Mouse (Mus musculus): Measurements from ENCODE around the gene Tmem163.

The Tmem163 gene

DNA sequence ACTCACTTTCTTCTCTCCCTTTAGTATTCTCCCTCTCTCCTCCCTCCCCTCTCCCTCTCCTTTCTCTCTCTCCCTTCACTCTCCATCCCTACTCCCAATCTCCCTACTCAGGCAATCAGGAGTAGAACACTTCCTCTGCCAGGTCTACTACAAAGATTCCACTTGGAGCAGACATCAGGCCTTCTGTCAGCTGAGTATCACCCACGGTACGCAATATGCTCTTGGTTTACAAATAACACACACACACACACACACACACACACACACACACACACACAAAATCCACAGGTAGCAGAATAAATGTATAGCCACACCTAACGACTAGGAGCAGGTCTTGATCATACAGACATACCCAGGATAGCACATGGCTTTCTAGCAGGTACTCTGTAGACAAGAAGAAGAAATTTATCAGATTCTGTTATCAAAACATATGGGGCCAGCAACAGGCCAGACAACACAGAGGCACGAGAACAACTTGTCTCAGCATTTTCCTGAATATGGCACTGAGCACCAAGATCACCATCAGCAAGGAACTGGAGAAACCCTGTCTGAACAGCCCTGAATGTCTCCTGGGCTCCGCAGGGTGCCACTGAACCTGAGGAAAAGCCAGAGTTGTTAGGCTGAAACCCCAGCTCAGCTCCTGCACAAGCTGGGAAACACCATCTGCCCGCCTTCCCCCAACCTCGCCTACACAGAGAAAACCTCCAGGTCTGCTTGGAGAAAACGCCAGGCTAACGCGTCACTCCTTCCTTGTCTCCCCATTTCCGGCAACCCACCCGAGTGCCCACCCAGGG is 36.2 kb downstream of the Tmem163 start:
- no peak for DNase-seq

DNA sequence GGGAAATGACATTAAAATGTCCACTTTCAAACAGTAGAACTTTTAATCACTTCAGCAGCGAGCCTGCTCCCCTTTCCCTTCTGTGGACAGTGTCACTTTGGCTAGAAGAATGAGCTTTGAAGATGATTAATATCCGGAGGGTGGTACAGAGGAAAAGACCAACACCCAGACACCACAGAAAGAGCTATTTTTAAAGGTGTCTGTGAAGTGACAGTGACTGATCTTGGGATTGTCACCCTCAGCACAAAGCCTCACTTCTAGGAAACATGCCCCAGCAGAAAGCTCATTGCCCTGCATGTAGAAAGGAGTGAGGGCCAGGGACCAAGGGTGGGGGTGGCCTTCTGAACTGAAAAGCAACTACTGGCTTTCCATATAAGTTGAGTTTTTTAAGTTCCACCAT is 41.4 kb downstream of the Tmem163 start:
- no peak for DNase-seq

DNA sequence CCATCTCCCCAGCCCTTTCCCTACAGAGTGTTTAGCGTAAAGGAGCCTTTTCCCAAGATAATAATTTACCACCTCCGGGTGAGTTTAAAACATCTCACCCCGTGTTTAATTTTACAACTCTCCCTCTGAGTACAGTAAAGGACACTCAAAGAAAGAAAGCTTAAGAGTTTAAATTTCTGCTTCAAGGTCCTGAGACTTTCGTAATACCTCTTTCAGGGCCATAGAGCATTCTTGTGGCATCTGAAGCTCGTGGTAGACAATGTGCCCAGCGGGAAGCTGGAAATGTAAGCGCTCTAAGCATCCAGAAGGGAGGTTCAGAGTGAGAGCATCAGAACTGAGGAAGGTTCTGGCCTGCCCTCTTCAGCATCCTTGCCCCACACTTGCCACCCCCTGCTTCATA is 52.2 kb downstream of the Tmem163 start:
- DNase-seq = peak; percentile 37 to 44

DNA sequence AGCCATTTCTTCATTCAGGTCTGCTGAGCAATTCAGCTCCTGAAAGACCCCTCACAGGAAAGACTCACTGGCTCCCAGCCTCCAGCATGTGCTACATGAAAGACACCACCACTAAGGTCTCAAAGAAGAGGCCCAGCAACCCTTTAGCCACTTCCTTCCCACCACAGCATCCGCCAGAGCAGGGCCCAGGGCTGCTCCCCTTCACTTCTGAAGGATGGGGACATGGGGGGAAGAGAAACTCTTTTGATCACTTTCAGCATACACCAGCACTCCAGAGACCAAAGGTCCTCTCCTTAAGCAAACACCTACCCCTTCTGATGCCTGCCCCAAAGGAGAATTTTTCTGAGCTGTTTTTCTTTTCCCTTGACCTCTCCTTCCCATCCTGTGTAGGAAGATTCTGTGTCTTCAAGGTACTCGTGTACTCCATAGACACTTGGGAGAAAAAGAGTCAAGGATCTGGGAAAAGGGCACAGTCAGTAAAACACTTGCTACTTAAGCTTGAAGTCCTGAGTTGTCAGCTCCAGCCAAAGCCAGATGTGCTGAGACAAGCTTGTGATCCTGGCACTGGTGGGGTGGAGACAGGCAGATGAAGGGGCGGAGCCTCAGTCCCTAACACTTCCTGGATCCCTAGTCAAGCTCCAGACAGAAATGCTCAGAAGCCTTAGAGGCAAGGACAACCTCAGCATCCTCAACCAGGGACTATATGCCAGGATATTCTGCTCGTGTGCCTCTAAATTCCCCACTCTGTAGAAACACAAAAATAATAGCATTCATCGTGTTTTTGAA is 53.6 kb downstream of the Tmem163 start:
- DNase-seq = peak; percentile 38 to 49

DNA sequence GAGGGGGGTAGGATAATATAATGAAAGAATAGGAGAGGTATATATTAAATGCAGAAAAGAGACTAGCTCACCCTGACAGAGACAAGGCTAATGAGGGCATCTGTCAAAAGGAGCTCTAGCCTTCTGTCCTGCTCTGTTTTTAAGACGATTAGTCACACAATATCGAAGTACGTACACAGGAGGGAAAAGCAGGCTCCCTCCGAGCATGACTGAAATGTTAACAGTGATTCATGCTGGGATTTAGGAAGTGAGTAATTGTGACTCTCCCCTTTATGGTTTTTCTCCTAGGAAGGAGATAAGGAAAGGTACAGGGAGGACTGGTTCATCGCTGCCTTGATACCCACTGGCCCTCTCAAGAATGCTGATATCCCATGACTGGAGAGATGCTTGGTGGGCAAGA is 57.0 kb downstream of the Tmem163 start:
- no peak for DNase-seq

DNA sequence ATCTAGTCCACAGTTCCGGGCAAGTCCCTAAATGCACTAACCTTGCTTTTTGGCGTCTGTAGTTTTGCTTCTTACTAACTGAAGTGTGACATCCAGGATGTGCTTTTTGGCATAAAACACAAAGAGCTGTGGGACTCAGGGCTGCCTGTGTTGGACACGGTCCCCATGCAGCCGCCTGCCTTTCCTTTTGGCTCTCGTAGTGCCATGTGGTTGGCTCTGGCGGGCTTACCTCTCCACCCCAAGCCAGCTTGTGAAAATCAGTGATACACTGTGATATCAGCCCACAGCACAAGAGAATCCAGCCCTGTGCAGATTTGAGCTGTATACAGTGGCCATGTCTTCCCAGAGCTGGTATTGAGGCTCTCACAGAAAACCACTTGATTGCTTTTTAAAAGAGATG is 60.3 kb downstream of the Tmem163 start:
- DNase-seq = no peak

DNA sequence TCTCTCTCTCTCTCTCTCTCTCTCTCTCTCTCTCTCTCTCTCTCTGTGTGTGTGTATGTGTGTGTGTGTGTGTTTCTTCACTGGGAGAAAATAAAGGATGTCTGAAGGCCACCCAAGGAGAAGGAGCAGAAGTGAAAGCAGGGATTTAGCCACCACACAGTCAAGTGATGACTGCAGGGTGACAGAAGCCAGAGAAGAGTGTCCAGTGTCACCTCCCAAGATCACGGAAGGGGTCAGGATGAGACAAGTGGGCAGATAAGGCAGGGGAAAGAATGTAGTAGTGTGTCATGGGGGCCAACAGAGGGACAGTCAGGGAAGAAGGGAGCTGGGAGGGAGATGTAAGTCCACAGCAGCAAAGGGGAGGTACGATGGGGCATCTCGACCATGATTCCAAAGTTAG is 69.0 kb downstream of the Tmem163 start:
- no peak for DNase-seq

DNA sequence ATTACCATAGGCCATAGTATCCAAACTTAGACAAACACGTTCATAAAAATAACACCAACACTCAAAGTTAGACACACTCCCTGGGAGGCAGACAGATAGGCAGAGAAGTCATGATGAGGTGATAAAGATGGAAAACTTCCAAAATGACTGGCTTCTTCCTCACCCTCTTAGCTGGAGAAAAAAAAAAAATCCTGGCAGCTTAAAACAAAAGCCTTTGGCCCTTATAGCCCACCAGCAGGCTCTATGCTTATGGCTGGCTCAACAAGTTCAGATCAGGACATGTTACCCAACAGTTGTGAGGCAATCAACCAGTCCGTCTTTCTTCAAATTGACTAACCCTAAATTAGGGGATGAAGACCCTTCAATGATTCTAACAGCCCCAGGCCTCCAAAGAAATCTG is 69.5 kb downstream of the Tmem163 start:
- no peak for DNase-seq

DNA sequence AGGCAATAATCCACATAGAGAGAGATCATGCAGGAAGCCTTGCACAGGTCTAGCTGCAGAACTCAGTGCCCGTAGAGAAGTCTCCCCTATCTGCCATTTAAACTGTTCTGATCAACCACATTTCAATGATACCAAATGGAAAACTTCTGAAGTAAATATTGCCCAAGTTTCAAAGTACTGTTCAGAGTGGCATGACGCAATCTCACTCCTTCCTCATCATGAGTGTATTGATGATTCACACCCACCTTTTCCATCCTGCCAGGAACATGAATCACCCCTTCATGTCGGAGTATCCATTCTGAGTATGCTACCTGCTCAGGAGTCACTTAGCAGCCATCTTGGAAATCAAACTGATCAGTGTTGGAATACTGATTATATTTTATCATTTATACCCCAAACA is 71.0 kb downstream of the Tmem163 start:
- peak; percentile 15 to 60 for DNase-seq

DNA sequence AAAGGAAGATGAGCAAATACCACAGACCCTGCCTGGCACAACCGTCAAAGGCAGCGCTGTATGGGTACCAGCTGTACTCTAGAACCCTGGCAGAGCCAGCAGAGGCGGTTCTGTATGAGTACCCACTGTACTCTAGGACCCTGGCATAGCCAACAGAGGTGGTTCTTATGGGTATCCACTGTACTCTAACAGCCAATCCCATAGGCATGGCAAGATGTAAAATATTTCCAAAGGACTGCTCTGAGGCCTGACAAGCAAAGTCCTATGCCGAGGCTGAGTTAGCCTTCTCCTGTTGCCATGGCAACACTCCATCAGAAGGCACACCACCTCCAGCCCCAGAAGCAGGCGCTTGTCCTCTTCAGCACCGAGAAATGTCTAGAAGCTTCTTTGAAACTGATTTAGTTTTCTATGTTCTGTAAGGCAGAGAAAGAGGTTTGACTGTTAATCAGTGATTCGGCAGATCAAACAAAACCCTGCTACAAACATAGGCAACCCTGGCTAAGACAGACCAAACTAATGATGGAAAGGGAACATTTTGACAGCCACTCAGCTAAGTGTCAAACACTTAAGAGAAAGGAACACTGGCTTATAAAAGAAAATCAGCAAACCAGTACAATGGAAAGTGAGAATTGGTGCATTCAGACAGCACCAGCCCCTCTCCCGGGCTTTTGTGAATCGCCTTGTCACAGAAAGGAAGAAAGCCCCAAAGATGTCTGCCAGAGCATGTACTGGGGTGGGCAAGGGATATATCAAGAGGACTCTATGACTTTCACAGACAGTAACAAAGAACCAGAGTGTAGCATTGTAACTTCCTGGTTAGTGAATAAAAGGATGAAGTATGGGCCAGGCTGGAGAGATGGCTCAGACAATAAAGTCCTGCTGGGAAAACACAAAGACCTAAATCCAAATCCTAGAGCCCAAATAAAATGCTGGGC is 75.4 kb downstream of the Tmem163 start:
- no peak for DNase-seq

DNA sequence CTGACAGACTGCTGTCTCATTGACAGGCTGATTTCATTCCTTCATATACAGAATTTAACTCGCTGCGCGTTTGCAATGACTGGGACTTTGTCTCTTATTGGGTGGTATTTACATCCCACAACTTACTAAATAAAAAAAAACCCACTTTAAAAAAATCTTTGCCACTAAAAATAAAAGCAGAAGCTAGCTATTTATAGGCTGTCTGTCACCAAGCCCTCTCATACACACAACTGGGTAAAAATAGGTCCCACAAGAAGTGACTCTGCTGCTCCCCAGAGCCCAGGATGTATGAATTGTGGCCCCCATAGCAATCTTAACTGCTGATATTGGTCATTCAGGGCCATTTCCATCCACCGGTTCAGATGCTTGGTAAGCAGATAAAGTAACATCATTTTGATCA is 83.2 kb downstream of the Tmem163 start:
- no peak for DNase-seq

DNA sequence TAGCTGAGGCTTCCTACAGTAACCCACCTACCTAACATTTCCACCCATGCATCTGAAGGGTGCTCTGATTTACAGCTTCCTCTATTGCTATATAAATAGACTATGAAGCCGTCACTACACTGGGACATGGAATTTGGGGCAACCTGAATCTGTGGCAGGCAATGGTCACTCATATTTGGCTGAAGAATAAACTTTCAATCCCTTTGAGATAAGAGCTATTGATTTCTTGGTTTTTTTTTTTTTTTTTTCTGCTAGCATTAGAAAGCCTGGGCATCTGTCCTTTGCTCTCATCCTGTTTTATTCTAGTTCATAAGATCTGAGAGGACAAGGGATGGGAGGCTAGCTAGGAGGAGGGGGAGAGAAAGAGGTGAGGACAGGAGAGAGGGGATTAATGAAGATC is 83.6 kb downstream of the Tmem163 start:
- DNase-seq = no peak

DNA sequence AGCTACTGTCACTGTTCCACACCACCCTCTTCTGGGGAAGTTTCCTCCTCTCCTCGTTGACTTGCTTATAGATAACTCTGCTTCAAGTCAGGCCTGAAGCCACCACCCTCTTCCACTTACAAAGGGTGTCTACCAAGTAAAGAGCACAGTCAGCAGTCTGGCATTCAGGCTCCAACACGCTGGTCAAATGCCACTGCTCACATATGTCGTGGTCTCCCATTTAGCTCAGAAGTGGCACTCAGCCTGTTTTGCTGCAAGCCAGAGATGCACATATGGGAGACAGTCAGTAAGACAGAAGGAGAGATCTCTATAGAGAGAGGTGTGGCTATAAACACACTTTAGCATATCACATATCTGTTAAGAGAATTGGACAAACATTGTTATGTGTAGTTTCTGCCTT is 89.8 kb downstream of the Tmem163 start:
- DNase-seq = no peak

DNA sequence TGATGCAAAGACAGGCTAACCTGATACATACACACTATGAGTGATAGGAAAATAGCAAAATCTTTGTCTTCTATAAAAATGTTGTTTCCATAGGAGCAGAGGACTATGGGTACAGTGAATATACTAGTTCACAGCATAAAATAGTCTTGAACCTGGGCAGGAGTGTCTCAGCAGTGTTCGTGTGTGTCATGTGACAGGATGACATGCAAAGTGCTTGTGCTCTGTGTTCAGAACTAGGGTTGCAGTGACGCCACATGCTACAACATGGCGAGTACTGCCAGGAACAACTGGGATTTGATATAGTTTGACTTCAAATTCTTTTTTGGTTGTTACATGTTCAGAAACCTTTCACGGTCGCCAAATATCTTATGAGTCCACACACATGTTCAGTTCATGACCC is 92.3 kb downstream of the Tmem163 start:
- DNase-seq = no peak

DNA sequence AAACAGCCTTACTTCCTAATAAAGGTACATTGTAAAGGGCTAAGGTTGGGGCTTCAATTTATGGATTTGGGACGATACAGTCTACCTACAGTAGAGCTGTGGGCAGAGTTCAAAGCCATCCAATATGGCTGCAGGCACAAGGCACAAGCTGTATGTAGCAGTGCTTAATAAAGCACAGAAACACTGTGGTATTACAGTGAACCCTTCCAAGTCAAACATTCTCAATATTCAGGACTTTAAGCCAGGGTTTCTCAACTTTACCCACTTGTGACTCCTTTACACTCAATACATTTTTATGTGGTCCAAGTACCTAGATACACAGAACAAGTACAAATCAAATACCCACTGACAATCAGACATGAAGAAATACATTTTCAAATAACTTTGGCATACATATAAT is 93.2 kb downstream of the Tmem163 start:
- no peak for DNase-seq

DNA sequence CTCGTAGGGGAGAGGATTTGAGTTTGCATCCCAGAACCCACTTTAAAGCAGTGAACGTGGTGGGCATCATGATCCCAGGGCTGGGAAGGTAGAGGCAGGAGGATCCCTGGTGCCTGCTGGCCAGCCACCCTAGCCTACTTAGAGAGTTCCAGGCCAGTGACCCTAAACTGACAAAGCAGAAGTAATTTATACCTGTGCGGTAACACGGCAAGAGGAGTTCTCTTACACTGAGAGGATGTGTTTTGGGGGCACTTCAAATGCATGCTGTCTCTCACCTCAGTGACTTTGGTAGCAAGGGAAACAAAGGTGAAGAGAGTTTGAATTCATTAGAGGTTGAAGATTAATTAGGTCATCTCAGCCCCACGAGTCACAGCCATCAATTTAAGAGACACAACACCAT is 101.4 kb downstream of the Tmem163 start:
- no peak for DNase-seq

DNA sequence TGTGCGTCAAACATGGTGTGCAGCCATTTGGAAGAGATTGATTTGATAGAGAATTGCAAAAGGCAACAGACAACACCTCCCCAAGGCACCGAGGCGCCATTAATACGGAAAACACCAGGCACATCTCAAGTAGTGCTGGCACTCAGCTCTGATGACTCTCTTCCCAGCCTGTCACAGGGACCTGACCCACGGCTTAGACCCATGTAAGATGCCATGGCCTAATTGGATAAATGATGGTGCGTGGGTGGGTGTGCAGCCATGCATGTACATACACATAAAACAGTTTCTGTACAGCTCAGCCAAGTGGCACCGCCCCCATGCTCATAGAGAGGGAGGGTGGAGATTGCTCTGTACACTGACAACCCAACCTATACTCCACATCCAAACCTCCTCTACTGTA is 102.3 kb downstream of the Tmem163 start:
- DNase-seq = no peak

DNA sequence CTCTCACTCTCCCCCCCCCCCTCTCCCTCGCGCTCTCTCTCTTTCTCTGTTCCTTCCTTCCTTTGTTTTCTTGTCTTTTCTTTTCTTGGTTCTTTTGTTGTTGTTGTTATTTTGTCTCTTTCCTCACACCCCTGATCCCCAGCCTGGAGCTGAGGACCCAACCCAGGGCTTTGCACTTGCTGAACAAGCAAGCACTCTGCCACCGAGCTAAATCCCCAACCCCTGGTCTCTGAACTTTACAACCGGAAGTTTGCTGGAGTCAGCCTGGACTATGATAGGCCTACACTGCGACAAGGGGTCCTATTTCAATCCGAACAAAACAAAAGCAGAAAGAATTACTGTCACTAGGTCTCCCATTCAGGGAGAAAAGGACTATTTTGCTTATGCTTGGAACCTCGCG is 102.8 kb downstream of the Tmem163 start:
- no peak for DNase-seq

DNA sequence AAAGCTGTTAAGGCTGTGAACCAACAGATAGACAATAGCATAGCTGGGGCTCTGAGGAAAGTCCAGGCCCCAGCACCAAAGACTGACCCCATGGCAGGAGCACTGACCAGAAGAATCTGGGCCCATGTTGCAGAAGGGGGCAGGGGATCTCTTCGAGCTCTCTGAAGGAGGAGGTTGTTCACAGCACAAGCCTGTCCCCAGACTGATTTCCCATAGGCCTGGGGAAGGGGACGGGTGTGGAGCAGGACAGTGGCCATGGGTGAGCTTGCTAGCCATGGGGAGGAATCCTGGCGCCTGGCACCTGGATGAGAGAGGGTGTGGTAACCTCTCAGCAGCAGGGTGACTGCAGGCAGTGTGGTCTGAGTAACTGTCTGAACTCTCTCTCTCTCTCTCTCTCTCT is 103.2 kb downstream of the Tmem163 start:
- DNase-seq = no peak

DNA sequence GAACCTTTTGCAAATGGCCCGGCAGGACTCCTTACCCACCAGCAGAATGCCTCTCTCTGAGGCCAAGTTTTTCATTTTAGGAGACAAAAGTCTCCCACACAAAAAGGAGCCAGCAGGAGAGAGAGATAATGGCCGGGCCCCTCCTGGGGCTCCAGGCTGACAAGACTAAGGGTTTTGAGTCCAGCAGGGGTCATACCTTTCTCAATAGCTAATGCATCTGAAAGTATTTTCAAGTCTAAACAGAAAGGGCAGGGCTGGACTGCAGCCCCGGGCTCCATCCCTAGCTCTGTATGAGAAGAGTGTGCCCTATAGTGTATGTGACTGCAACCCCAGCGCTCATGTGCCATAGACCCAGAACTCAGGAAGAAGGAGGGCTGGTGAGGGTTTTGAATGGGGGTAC is 103.7 kb downstream of the Tmem163 start:
- DNase-seq = no peak

DNA sequence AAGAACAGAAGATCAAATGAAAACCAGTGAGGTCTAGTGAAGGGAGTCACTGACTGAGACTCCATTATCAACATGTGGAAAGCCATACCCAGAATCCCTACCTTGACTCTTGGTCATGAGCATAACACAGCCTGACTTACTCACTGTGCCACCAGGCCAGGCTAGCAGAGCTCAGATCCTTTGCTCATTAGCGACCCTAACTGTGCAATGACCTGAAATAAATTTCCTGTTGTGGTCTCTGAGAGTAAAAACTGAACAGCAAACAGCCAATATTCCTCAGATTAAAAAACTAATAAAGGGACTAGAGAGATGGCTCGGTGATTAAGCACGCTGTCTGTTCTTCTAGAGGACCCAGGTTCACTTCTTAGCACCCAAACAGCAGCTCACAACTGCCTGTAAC is 106.2 kb downstream of the Tmem163 start:
- DNase-seq = no peak

DNA sequence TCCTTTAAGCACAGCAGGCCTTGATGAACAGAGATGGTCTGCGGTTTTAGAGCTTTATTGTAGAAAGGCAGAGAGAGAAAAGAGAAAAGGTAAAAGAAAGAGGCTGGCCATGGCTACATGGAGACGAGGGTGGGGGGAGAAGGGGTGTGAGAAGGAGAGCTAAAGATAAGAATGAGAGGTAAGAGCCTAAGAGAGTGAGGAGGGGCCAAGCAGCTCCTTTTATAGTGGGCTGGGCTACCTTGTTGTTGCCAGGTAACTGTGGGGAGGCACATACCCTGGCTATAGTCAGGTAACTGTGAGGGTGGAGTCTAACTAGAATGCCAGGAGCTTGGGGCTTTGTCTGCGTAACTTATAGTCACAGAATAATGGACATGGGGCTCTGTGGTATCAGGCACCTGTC is 110.7 kb downstream of the Tmem163 start:
- DNase-seq = peak in 1 of 2 experiments; percentile 25

DNA sequence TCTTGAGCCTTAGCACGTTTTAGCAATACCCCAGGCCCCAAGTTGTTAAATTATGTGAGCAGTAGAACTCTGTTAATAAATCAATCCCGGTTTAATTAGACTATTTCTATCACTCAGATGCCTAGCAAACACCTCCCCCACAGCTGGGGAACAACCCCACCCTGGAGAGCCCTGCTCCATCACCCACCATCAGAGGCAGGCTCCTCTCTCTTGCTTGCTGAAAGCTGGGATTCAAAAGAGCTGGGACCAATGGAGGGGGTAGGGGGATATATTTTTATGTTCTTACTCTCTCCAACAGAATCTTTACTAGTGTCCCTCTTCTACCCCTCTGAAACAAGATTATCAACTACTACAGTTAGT is 122.9 kb downstream of the Tmem163 start:
- DNase-seq = no peak

Data from lung, adult 18-20 months (tissue).